Mouse (Mus musculus): Measurements from ENCODE around the gene Uxs1. TPM values are rescaled to one million over a fixed set of nuclear protein-coding genes. Genes with fewer than 3 reads are reported as not detected.

The Uxs1 gene
- polyA plus RNA-seq, 1 experiment from 2014 or later = 19.3 TPM

GRCm38 (mm10) chr1:43826628-43827001 is 985 bp downstream of the Uxs1 start:
- peak overlapping the region; percentile 91 for H3K27ac ChIP-seq
- H3K27me3 ChIP-seq (replicated peaks) = no peaks in the 10 kb centered on the region
- peaks cover 3% of the 10 kb centered on the region for H3K4me1 ChIP-seq (replicated peaks)
- peak overlapping the region; percentile 90 for H3K4me2 ChIP-seq (replicated peaks)
- H3K36me3 ChIP-seq = no peaks in the 10 kb centered on the region
- no peaks in the 10 kb centered on the region for H3K9me3 ChIP-seq
- 0% methylated on average over 3 of the region's 3 CpGs for WGBS
- ATAC-seq = no peak
- H3K9ac ChIP-seq = peak overlapping the region; percentile 87
- peak overlapping the region; percentile 94 for H3K4me3 ChIP-seq (replicated peaks)

- ATAC-seq = no peak
- no peaks in the 10 kb centered on the region for H3K36me3 ChIP-seq
- peaks cover 3% of the 10 kb centered on the region for H3K4me1 ChIP-seq (replicated peaks)
- no peak overlapping the region for H3K4me3 ChIP-seq (replicated peaks)
- H3K27ac ChIP-seq = no peak overlapping the region
- H3K4me2 ChIP-seq (replicated peaks) = no peak overlapping the region
- H3K9ac ChIP-seq = no peak overlapping the region
- WGBS = 91% methylated on average over 1 of the region's 1 CpGs
- H3K9me3 ChIP-seq = no peaks in the 10 kb centered on the region
- H3K27me3 ChIP-seq (replicated peaks) = no peaks in the 10 kb centered on the region
Observed at GRCm38 (mm10) chr1:43823406-43823805, 4.2 kb downstream of the Uxs1 start.

- no peak for ATAC-seq
- WGBS = 59% methylated on average over 5 of the region's 5 CpGs
- no peaks in the 10 kb centered on the region for H3K27me3 ChIP-seq (replicated peaks)
- no peaks in the 10 kb centered on the region for H3K36me3 ChIP-seq
- no peaks in the 10 kb centered on the region for H3K9me3 ChIP-seq
- peaks cover 3% of the 10 kb centered on the region for H3K4me1 ChIP-seq (replicated peaks)
- H3K27ac ChIP-seq = no peak overlapping the region
- no peak overlapping the region for H3K9ac ChIP-seq
- H3K4me3 ChIP-seq (replicated peaks) = no peak overlapping the region
- no peak overlapping the region for H3K4me2 ChIP-seq (replicated peaks)
Observed at GRCm38 (mm10) chr1:43822586-43822985, 5.0 kb downstream of the Uxs1 start.

GRCm38 (mm10) chr1:43821804-43822203 is 5.8 kb downstream of the Uxs1 start:
- WGBS = 60% methylated on average over 1 of the region's 1 CpGs
- Histone ChIP-seq H3K9me3 (no peaks in the 10 kb centered on the region), H3K4me3 (replicated peaks) (no peak overlapping the region), H3K9ac (no peak overlapping the region), H3K36me3 (no peaks in the 10 kb centered on the region), H3K27ac (no peak overlapping the region), H3K4me1 (replicated peaks) (peaks cover 3% of the 10 kb centered on the region), H3K27me3 (replicated peaks) (no peaks in the 10 kb centered on the region), H3K4me2 (replicated peaks) (no peak overlapping the region)
- no peak for ATAC-seq

- H3K9ac ChIP-seq = no peak overlapping the region
- WGBS = 47% methylated on average over 1 of the region's 1 CpGs
- no peak overlapping the region for H3K4me2 ChIP-seq (replicated peaks)
- H3K4me1 ChIP-seq (replicated peaks) = no peaks in the 10 kb centered on the region; the same call in 1 of the 2 replicates
- H3K27me3 ChIP-seq (replicated peaks) = no peaks in the 10 kb centered on the region
- H3K36me3 ChIP-seq = no peaks in the 10 kb centered on the region
- no peak overlapping the region for H3K27ac ChIP-seq
- no peak for ATAC-seq
- no peaks in the 10 kb centered on the region for H3K9me3 ChIP-seq
- no peak overlapping the region for H3K4me3 ChIP-seq (replicated peaks)
Observed at GRCm38 (mm10) chr1:43820571-43820970, 7.0 kb downstream of the Uxs1 start.

- Histone ChIP-seq H3K9me3 (no peaks in the 10 kb centered on the region), H3K4me3 (replicated peaks) (no peak overlapping the region), H3K27ac (no peak overlapping the region), H3K9ac (no peak overlapping the region), H3K4me2 (replicated peaks) (no peak overlapping the region), H3K36me3 (no peaks in the 10 kb centered on the region), H3K27me3 (replicated peaks) (no peaks in the 10 kb centered on the region), H3K4me1 (replicated peaks) (no peaks in the 10 kb centered on the region)
- peak; percentile 92 for ATAC-seq
- WGBS = 55% methylated on average over 2 of the region's 2 CpGs
Observed at GRCm38 (mm10) chr1:43819091-43819490, 8.5 kb downstream of the Uxs1 start.

GRCm38 (mm10) chr1:43818356-43818755 is 9.2 kb downstream of the Uxs1 start:
- Histone ChIP-seq H3K4me2 (replicated peaks) (no peak overlapping the region), H3K9ac (no peak overlapping the region), H3K36me3 (no peaks in the 10 kb centered on the region), H3K27ac (no peak overlapping the region), H3K27me3 (replicated peaks) (no peaks in the 10 kb centered on the region), H3K4me3 (replicated peaks) (no peak overlapping the region), H3K9me3 (no peaks in the 10 kb centered on the region), H3K4me1 (replicated peaks) (no peaks in the 10 kb centered on the region)
- ATAC-seq = no peak
- 86% methylated on average over 4 of the region's 4 CpGs for WGBS

- Histone ChIP-seq H3K27ac (no peak overlapping the region), H3K9ac (no peak overlapping the region)
- 94% methylated on average over 1 of the region's 1 CpGs for WGBS
Observed at GRCm38 (mm10) chr1:43811764-43812163, 15.8 kb downstream of the Uxs1 start.

GRCm38 (mm10) chr1:43811055-43811454 is 16.5 kb downstream of the Uxs1 start:
- WGBS = 86% methylated on average over 3 of the region's 3 CpGs
- ATAC-seq = no peak
- Histone ChIP-seq H3K27me3 (replicated peaks) (no peaks in the 10 kb centered on the region), H3K27ac (no peak overlapping the region), H3K4me2 (replicated peaks) (no peak overlapping the region), H3K4me1 (replicated peaks) (no peaks in the 10 kb centered on the region), H3K4me3 (replicated peaks) (no peak overlapping the region), H3K36me3 (no peaks in the 10 kb centered on the region), H3K9ac (no peak overlapping the region), H3K9me3 (no peaks in the 10 kb centered on the region)

More at GRCm38 (mm10) chr1:43811764-43812163, 15.8 kb downstream of the Uxs1 start:
- Histone ChIP-seq H3K27me3 (replicated peaks) (no peaks in the 10 kb centered on the region), H3K4me3 (replicated peaks) (no peak overlapping the region), H3K9me3 (no peaks in the 10 kb centered on the region), H3K36me3 (no peaks in the 10 kb centered on the region), H3K4me1 (replicated peaks) (no peaks in the 10 kb centered on the region), H3K4me2 (replicated peaks) (no peak overlapping the region)
- ATAC-seq = no peak

GRCm38 (mm10) chr1:43809351-43809750 is 18.2 kb downstream of the Uxs1 start:
- H3K9me3 ChIP-seq = no peaks in the 10 kb centered on the region
- 91% methylated on average over 2 of the region's 2 CpGs for WGBS
- ATAC-seq = no peak
- no peaks in the 10 kb centered on the region for H3K36me3 ChIP-seq
- H3K9ac ChIP-seq = no peak overlapping the region
- H3K27ac ChIP-seq = no peak overlapping the region
- H3K4me2 ChIP-seq (replicated peaks) = no peak overlapping the region
- H3K27me3 ChIP-seq (replicated peaks) = no peaks in the 10 kb centered on the region
- H3K4me1 ChIP-seq (replicated peaks) = no peaks in the 10 kb centered on the region
- H3K4me3 ChIP-seq (replicated peaks) = no peak overlapping the region

- Histone ChIP-seq H3K9me3 (no peaks in the 10 kb centered on the region), H3K27ac (no peak overlapping the region), H3K4me3 (replicated peaks) (no peak overlapping the region), H3K9ac (no peak overlapping the region), H3K27me3 (replicated peaks) (no peaks in the 10 kb centered on the region), H3K4me2 (replicated peaks) (no peak overlapping the region), H3K36me3 (no peaks in the 10 kb centered on the region), H3K4me1 (replicated peaks) (no peaks in the 10 kb centered on the region)
- WGBS = 81% methylated on average over 1 of the region's 1 CpGs
- no peak for ATAC-seq
Observed at GRCm38 (mm10) chr1:43803906-43804474, 23.6 kb downstream of the Uxs1 start.

GRCm38 (mm10) chr1:43798048-43798447 is 29.6 kb downstream of the Uxs1 start:
- H3K9me3 ChIP-seq = no peaks in the 10 kb centered on the region
- no peak overlapping the region for H3K27ac ChIP-seq
- no peak overlapping the region for H3K4me3 ChIP-seq (replicated peaks)
- H3K27me3 ChIP-seq (replicated peaks) = no peaks in the 10 kb centered on the region
- H3K4me2 ChIP-seq (replicated peaks) = no peak overlapping the region
- no peak overlapping the region for H3K9ac ChIP-seq
- no peak for ATAC-seq
- no peaks in the 10 kb centered on the region for H3K4me1 ChIP-seq (replicated peaks)
- WGBS = 88% methylated on average over 3 of the region's 3 CpGs
- H3K36me3 ChIP-seq = no peaks in the 10 kb centered on the region

- H3K9me3 ChIP-seq = no peaks in the 10 kb centered on the region
- 71% methylated on average over 2 of the region's 2 CpGs for WGBS
- H3K4me3 ChIP-seq (replicated peaks) = no peak overlapping the region
- H3K4me1 ChIP-seq (replicated peaks) = no peaks in the 10 kb centered on the region
- no peak overlapping the region for H3K27ac ChIP-seq
- H3K36me3 ChIP-seq = no peaks in the 10 kb centered on the region
- peak; percentile 45; the same call in 1 of the 2 replicates for ATAC-seq
- no peak overlapping the region for H3K4me2 ChIP-seq (replicated peaks)
- H3K27me3 ChIP-seq (replicated peaks) = no peaks in the 10 kb centered on the region
- no peak overlapping the region for H3K9ac ChIP-seq
Observed at GRCm38 (mm10) chr1:43789765-43790164, 37.8 kb downstream of the Uxs1 start.
